Mouse (Mus musculus) ES-E14 (cell line): ENCODE data around the gene Msi2.

Source experiments
- CHD2 ChIP-seq: IDR thresholded peaks from 2 replicates; pipeline ENCODE4 v1.6.1; 2014; ENCODE audit warnings: mild to moderate bottlenecking, low read depth, low read length, inconsistent platforms
- HCFC1 ChIP-seq: IDR thresholded peaks from 2 replicates; pipeline ENCODE4 v1.6.1; 2012; ENCODE audit warnings: low read length, inconsistent platforms, borderline replicate concordance; ENCODE audit not compliant: insufficient read depth
- MAFK ChIP-seq: IDR thresholded peaks from 2 replicates; pipeline ENCODE4 v1.6.1; 2014; ENCODE audit warnings: mild to moderate bottlenecking, low read depth, low read length, inconsistent platforms; ENCODE audit not compliant: insufficient read depth
- ZNF384 ChIP-seq: IDR thresholded peaks from 2 replicates; pipeline ENCODE4 v1.6.1; 2012; ENCODE audit warnings: low read depth, low read length, inconsistent platforms

DNA sequence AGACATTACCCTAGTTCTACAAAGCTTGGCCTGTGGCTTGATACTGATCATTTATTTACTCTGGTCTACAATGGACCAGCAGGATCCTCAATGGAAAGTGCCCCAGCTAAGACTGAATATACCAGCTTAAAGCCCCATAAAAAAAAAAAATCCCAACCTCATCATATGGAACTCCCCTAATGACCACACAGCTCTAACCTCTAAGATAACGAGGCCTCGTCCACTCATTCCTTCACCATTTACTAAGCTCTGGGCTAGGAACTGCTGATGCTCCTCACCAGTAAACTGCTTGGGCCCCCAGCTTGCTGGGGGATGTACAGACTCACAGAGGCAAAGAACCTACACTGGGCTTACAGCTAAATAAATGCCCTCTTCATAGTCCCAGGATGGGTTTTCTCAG, 139.6 kb downstream of the Msi2 start:
- TF ChIP-seq ZNF384 (no peak), HCFC1 (no peak), MAFK (no peak), CHD2 (no peak)
